Mouse (Mus musculus) ES-E14 (cell line): ENCODE results near the gene Olfr12. TPM values are rescaled to one million over a fixed set of nuclear protein-coding genes. Genes with fewer than 3 reads are reported as not detected.

Experiments used
- DNase-seq: peaks from one replicate; pipeline ENCODE4 v3.0.0-alpha.2; 2013; ENCODE audit warnings: low read depth, low spot score
- H3K27ac ChIP-seq: 2 replicates; pipeline ENCODE4 v1.5.1; 2012; ENCODE audit warnings: low read depth, mild to moderate bottlenecking, low read length, moderate library complexity, mixed read lengths; ENCODE audit not compliant: poor library complexity, insufficient read depth, severe bottlenecking
- H3K36me3 ChIP-seq: 2 replicates; pipeline ENCODE4 v1.6.1; 2012; ENCODE audit warnings: mild to moderate bottlenecking, low read length, moderate library complexity, mixed read lengths; ENCODE audit not compliant: control insufficient read depth, poor library complexity, insufficient read depth, severe bottlenecking
- H3K4me1 ChIP-seq, 2 experiments: fragments of 150-350 bp in 1 of 2; sonication (generic) in 1 of 2; 2 replicates each; pipeline ENCODE4 v1.6.1; 2012; ENCODE audit warnings: low read length in 2 of 2, mild to moderate bottlenecking in 1 of 2, mixed read lengths in 1 of 2; ENCODE audit not compliant: control insufficient read depth in 2 of 2, insufficient read depth in 2 of 2, poor library complexity in 1 of 2
- H3K4me3 ChIP-seq, 2 experiments: fragments of 150-350 bp in 1 of 2; sonication (generic) in 1 of 2; 2 replicates each; pipeline ENCODE4 v1.5.1; 2012; ENCODE audit warnings: low read length in 2 of 2, low read depth in 1 of 2, mild to moderate bottlenecking in 1 of 2, mixed read lengths in 1 of 2; ENCODE audit not compliant: insufficient read depth in 1 of 2, poor library complexity in 1 of 2, severe bottlenecking in 1 of 2
- H3K9ac ChIP-seq: 2 replicates; pipeline ENCODE4 v1.6.1; 2012; ENCODE audit warnings: low read depth, mild to moderate bottlenecking, low read length, mixed read lengths; ENCODE audit not compliant: poor library complexity, insufficient read depth, severe bottlenecking
- H3K9me3 ChIP-seq: fragments of 150-350 bp; sonication (generic); 2 replicates; pipeline ENCODE4 v1.6.1; 2012; ENCODE audit warnings: low read depth, mild to moderate bottlenecking, low read length; ENCODE audit not compliant: control insufficient read depth, insufficient read depth
- CHD2 ChIP-seq: IDR thresholded peaks from 2 replicates; pipeline ENCODE4 v1.6.1; 2014; ENCODE audit warnings: mild to moderate bottlenecking, low read depth, low read length, inconsistent platforms
- HCFC1 ChIP-seq: IDR thresholded peaks from 2 replicates; pipeline ENCODE4 v1.6.1; 2012; ENCODE audit warnings: low read length, inconsistent platforms, borderline replicate concordance; ENCODE audit not compliant: insufficient read depth
- MAFK ChIP-seq: IDR thresholded peaks from 2 replicates; pipeline ENCODE4 v1.6.1; 2014; ENCODE audit warnings: mild to moderate bottlenecking, low read depth, low read length, inconsistent platforms; ENCODE audit not compliant: insufficient read depth
- ZC3H11A ChIP-seq: IDR thresholded peaks from 2 replicates; pipeline ENCODE4 v1.6.1; 2012; ENCODE audit warnings: low read depth, mild to moderate bottlenecking, inconsistent platforms, low read length, borderline replicate concordance
- ZNF384 ChIP-seq: IDR thresholded peaks from 2 replicates; pipeline ENCODE4 v1.6.1; 2012; ENCODE audit warnings: low read depth, low read length, inconsistent platforms
- in situ Hi-C, 2 experiments: fragments of 600-800 bp; cut with MboI; formaldehyde crosslinking; loops; one replicate each; pipeline ENCODE4 v1.15.1; 2025; ENCODE audit warnings: low sequenced_read_pairs in 2 of 2, inconsistent platforms in 1 of 2; ENCODE audit not compliant: unreplicated experiment in 2 of 2
- total RNA-seq: library from RNA; depleted of rRNA; stranded (reverse); fragments of 300-350 nt; gene quantifications from 2 replicates; pipeline ENCODE4 v1.2.3, GENCODE M21; 2012

Olfr12 gene
- total RNA-seq, 1 experiment, result 0.22 TPM

- in situ Hi-C loops, result no loop called here
- Histone ChIP-seq H3K36me3 (no peaks in the 10 kb centered on the region), H3K4me1 (peaks cover 3 to 4% of the 10 kb centered on the region in 2 experiments; a peak in 1 of 4 replicates), H3K9me3 (no peaks in the 10 kb centered on the region), H3K4me3 (no peak overlapping the region), H3K27ac (no peak overlapping the region), H3K9ac (no peak overlapping the region)
- TF ChIP-seq HCFC1 (no peak), ZNF384 (no peak), ZC3H11A (no peak), MAFK (no peak), CHD2 (no peak)
- DNase-seq, result no peak
Observed at GRCm38 (mm10) chr1:92647026-92647425, 29.4 kb downstream of the Olfr12 start.

DNA sequence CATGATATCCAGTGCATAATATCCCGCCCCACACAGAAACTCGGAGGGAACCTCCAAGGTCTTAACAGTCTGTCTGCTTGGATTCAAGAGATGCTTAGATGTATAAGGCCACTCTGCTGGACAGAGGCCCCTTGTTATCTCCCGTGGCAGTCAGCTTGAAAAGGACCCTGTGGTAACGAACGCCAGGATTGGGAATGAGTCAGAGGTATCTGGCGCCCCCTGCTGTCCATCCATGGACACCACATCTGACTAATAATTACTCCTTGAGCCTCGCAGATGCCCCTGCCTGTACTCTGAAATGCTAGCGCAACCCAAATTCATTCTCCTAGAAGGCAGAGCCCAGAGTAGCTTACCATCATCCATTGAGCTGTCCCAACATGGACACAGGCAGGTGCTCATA is 30.2 kb downstream of the Olfr12 start:
- DNase-seq, result peak; percentile 61
- Histone ChIP-seq H3K4me3 (no peak overlapping the region), H3K9ac (no peak overlapping the region), H3K36me3 (no peaks in the 10 kb centered on the region), H3K27ac (no peak overlapping the region), H3K9me3 (no peaks in the 10 kb centered on the region), H3K4me1 (peaks cover 0 to 4% of the 10 kb centered on the region in 2 experiments; a peak in 1 of 4 replicates)
- in situ Hi-C loops, result no loop called here
- TF ChIP-seq MAFK, result no peak

GRCm38 (mm10) chr1:92648197-92648596 is 30.6 kb downstream of the Olfr12 start:
- Histone ChIP-seq H3K4me3 (no peak overlapping the region), H3K9me3 (no peaks in the 10 kb centered on the region), H3K36me3 (no peaks in the 10 kb centered on the region), H3K27ac (no peak overlapping the region), H3K9ac (no peak overlapping the region), H3K4me1 (peaks cover 0 to 4% of the 10 kb centered on the region in 2 experiments; a peak in 1 of 4 replicates)
- TF ChIP-seq HCFC1, result no peak
- TF ChIP-seq CHD2, result no peak
- no peak for TF ChIP-seq ZNF384
- no peak for TF ChIP-seq ZC3H11A
- TF ChIP-seq MAFK, result no peak
- in situ Hi-C loops, result no loop called here
- no peak for DNase-seq

- Histone ChIP-seq H3K4me3 (no peak within 1 kb of the TSS), H3K9ac (no peak within 1 kb of the TSS), H3K4me1 (peaks cover 0 to 4% of the 10 kb centered on the region in 2 experiments; a peak in 1 of 4 replicates), H3K27ac (no peak within 1 kb of the TSS), H3K36me3 (no peaks in the 10 kb centered on the region), H3K9me3 (no peaks in the 10 kb centered on the region)
- in situ Hi-C loops, result no loop called here
- peak; percentile 70 for DNase-seq
- TF ChIP-seq ZNF384, result no peak
Observed at GRCm38 (mm10) chr1:92648673-92649072, 31.1 kb downstream of the Olfr12 start, which contains the start of gene Otos. TSS of gene Otos (minus strand) at chr1:92648841.

DNA sequence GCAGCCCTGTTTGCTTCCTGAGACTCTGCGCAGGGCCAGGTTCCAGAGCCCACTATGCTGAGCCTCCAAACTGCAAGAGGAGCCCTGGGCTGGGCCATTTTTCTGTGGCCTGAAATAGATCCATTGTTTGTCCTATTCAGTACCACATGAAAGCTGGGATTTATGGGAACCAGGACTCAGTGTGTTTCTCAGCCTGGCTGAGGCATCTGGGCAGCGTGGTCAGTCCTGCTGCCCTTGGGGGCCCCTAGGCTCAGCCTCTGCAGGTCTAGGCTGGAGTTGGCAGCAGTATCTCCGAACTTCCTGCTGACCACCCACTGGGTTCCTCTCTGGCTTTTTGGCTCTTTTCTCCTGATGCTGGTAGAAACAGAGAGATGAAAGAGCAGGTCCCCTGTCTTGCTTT is 33.9 kb downstream of the Olfr12 start:
- H3K4me3 ChIP-seq, result no peak overlapping the region
- no peak overlapping the region for H3K9ac ChIP-seq
- no peaks in the 10 kb centered on the region for H3K36me3 ChIP-seq
- in situ Hi-C loops, result no loop called here
- no peaks in the 10 kb centered on the region for H3K9me3 ChIP-seq
- TF ChIP-seq MAFK (no peak), HCFC1 (no peak), CHD2 (no peak), ZNF384 (no peak), ZC3H11A (no peak)
- H3K27ac ChIP-seq, result no peak overlapping the region
- no peak for DNase-seq
- peaks cover 0 to 4% of the 10 kb centered on the region in 2 experiments; a peak in 1 of 4 replicates for H3K4me1 ChIP-seq
